Mouse (Mus musculus) midbrain, postnatal 0 days (tissue): ENCODE data around the gene Hoxa13. TPM values are rescaled to one million over a fixed set of nuclear protein-coding genes. Genes with fewer than 3 reads are reported as not detected.

ENCODE experiments used
- ATAC-seq: fragments of 200-750 bp; cut with Nextera tagmentation; 2 replicates; pipeline ENCODE4 v1.8.0; 2017; ENCODE audit warnings: moderate number of reproducible peaks, mild to moderate bottlenecking, moderate TSS enrichment, moderate library complexity; ENCODE audit not compliant: low FRiP score
- DNase-seq: peaks from one replicate; pipeline ENCODE4 v3.0.0-alpha.2; 2015; ENCODE audit warnings: low spot score
- H3K27ac ChIP-seq: fragments of 300-500 bp; sonication (generic); 2 replicates; pipeline ENCODE4 v1.5.1; 2014; ENCODE audit warnings: low read depth, mild to moderate bottlenecking, low read length, mixed read lengths
- H3K27me3 ChIP-seq: fragments of 300-500 bp; sonication (generic); 2 replicates; pipeline ENCODE4 v1.6.1; 2014; ENCODE audit warnings: low read length, control low read depth, mixed read lengths; ENCODE audit not compliant: insufficient read depth
- H3K36me3 ChIP-seq: fragments of 300-500 bp; sonication (generic); 2 replicates; pipeline ENCODE4 v1.6.1; 2014; ENCODE audit warnings: low read length, control low read depth, mixed read lengths; ENCODE audit not compliant: insufficient read depth
- H3K4me1 ChIP-seq: fragments of 300-500 bp; sonication (generic); 2 replicates; pipeline ENCODE4 v1.6.1; 2014; ENCODE audit warnings: mild to moderate bottlenecking, control low read depth, antibody characterized with exemption, low read length, mixed read lengths; ENCODE audit not compliant: insufficient read depth
- H3K4me2 ChIP-seq: fragments of 300-500 bp; sonication (generic); 2 replicates; pipeline ENCODE4 v1.6.1; 2014; ENCODE audit warnings: low read depth, mild to moderate bottlenecking, low read length, mixed read lengths; ENCODE audit not compliant: poor library complexity, severe bottlenecking
- H3K4me3 ChIP-seq: fragments of 300-500 bp; sonication (generic); 2 replicates; pipeline ENCODE4 v1.5.1; 2014; ENCODE audit warnings: low read depth, mild to moderate bottlenecking, low read length, moderate library complexity
- H3K9ac ChIP-seq: fragments of 300-500 bp; sonication (generic); replicated peaks from 2 replicates; pipeline ENCODE4 v1.6.1; 2014; ENCODE audit warnings: mild to moderate bottlenecking, low read length, moderate library complexity, mixed read lengths; ENCODE audit not compliant: poor library complexity, severe bottlenecking
- H3K9me3 ChIP-seq: fragments of 300-500 bp; sonication (generic); 2 replicates; pipeline ENCODE4 v1.6.1; 2016; ENCODE audit warnings: low read length, control low read depth
- CTCF ChIP-seq: IDR thresholded peaks from 2 replicates; pipeline ENCODE4 v1.5.1; 2016; ENCODE audit warnings: antibody characterized with exemption, mild to moderate bottlenecking
- WGBS: fragments of 180-500 bp; shearing (Covaris S2); extraction: QIAGEN DNeasy Blood & Tissue Kit; methylation state at CpG from one replicate; pipeline ENCODE4 v1.1.7; 2014; 5-methylcytosine and 5-hydroxymethylcytosine counted together
- polyA plus RNA-seq: library from polyadenylated mRNA; unstranded; fragments of >200 nt; fragmentation: Nextera tagmentation; extraction: Ambion mirVana; gene quantifications from 2 replicates; pipeline ENCODE4 v1.2.1, GENCODE M21; 2015
- total RNA-seq: library from RNA; depleted of rRNA; stranded (reverse); fragments of >200 nt; gene quantifications from 2 replicates; pipeline ENCODE4 v1.2.3, GENCODE M21; 2014

Hoxa13 gene
- total and polyA plus RNA-seq, 2 experiments from 2014 or later: not detected

GRCm38 (mm10) chr6:52267221-52267620 is 6.5 kb upstream of the Hoxa13 start:
- no peak for DNase-seq
- 15% methylated on average over 5 of the region's 5 CpGs for WGBS

GRCm38 (mm10) chr6:52266666-52266985 is 5.9 kb upstream of the Hoxa13 start:
- Histone ChIP-seq H3K4me2 (no peak overlapping the region), H3K27ac (no peak overlapping the region), H3K36me3 (no peaks in the 10 kb centered on the region), H3K4me3 (no peak overlapping the region), H3K4me1 (no peaks in the 10 kb centered on the region; the same call in 1 of the 2 replicates), H3K27me3 (peaks cover 97% of the 10 kb centered on the region), H3K9me3 (no peaks in the 10 kb centered on the region), H3K9ac (no peak overlapping the region)
- 2% methylated on average over 9 of the region's 9 CpGs for WGBS
- ATAC-seq (no peak), DNase-seq (no peak)
- TF ChIP-seq CTCF: no peak

More at GRCm38 (mm10) chr6:52267221-52267620, 6.5 kb upstream of the Hoxa13 start:
- peaks cover 95% of the 10 kb centered on the region for H3K27me3 ChIP-seq
- ATAC-seq: no peak
- H3K27ac ChIP-seq: no peak overlapping the region
- H3K9me3 ChIP-seq: no peaks in the 10 kb centered on the region
- H3K4me1 ChIP-seq: no peaks in the 10 kb centered on the region; the same call in 1 of the 2 replicates
- no peak for TF ChIP-seq CTCF
- no peaks in the 10 kb centered on the region for H3K36me3 ChIP-seq
- H3K4me3 ChIP-seq: no peak overlapping the region
- H3K9ac ChIP-seq: no peak overlapping the region
- H3K4me2 ChIP-seq: no peak overlapping the region

GRCm38 (mm10) chr6:52265913-52266665 is 5.4 kb upstream of the Hoxa13 start:
- Histone ChIP-seq H3K9me3 (no peaks in the 10 kb centered on the region), H3K36me3 (no peaks in the 10 kb centered on the region), H3K27ac (no peak overlapping the region), H3K4me2 (no peak overlapping the region), H3K9ac (no peak overlapping the region), H3K27me3 (peaks cover 95% of the 10 kb centered on the region), H3K4me3 (no peak overlapping the region), H3K4me1 (no peaks in the 10 kb centered on the region; the same call in 1 of the 2 replicates)
- ATAC-seq (no peak), DNase-seq (no peak)
- TF ChIP-seq CTCF: no peak
- under 1% methylated on average over 19 of the region's 19 CpGs for WGBS

GRCm38 (mm10) chr6:52265306-52265912 is 4.7 kb upstream of the Hoxa13 start:
- DNase-seq: no peak

GRCm38 (mm10) chr6:52264106-52264790 is 3.6 kb upstream of the Hoxa13 start:
- H3K9ac ChIP-seq: no peak overlapping the region
- no peak overlapping the region for H3K4me2 ChIP-seq
- no peak for DNase-seq
- no peaks in the 10 kb centered on the region for H3K4me1 ChIP-seq
- no peak overlapping the region for H3K4me3 ChIP-seq
- ATAC-seq: no peak
- no peaks in the 10 kb centered on the region for H3K36me3 ChIP-seq
- H3K27ac ChIP-seq: no peak overlapping the region
- TF ChIP-seq CTCF: no peak
- no peaks in the 10 kb centered on the region for H3K9me3 ChIP-seq
- WGBS: 3% methylated on average over 5 of the region's 5 CpGs
- H3K27me3 ChIP-seq: peaks cover 92% of the 10 kb centered on the region

More at GRCm38 (mm10) chr6:52265306-52265912, 4.7 kb upstream of the Hoxa13 start:
- no peaks in the 10 kb centered on the region for H3K36me3 ChIP-seq
- H3K4me2 ChIP-seq: no peak overlapping the region
- ATAC-seq: no peak
- no peak for TF ChIP-seq CTCF
- H3K9me3 ChIP-seq: no peaks in the 10 kb centered on the region
- H3K27me3 ChIP-seq: peaks cover 93% of the 10 kb centered on the region
- no peak overlapping the region for H3K27ac ChIP-seq
- H3K4me1 ChIP-seq: no peaks in the 10 kb centered on the region
- no peak overlapping the region for H3K4me3 ChIP-seq
- H3K9ac ChIP-seq: no peak overlapping the region
- WGBS: under 1% methylated on average over 18 of the region's 18 CpGs

- Histone ChIP-seq H3K36me3 (no peaks in the 10 kb centered on the region), H3K4me1 (no peaks in the 10 kb centered on the region), H3K4me2 (no peak overlapping the region), H3K9me3 (no peaks in the 10 kb centered on the region), H3K27ac (no peak overlapping the region), H3K27me3 (peaks cover 88% of the 10 kb centered on the region), H3K9ac (no peak overlapping the region), H3K4me3 (no peak overlapping the region)
- ATAC-seq (no peak), DNase-seq (no peak)
- TF ChIP-seq CTCF: no peak
- WGBS: 1% methylated on average over 6 of the region's 6 CpGs
Measured at GRCm38 (mm10) chr6:52263321-52263585, 2.6 kb upstream of the Hoxa13 start.
